Mouse (Mus musculus) thymus, postnatal 0 days (tissue): ENCODE measurements around the gene Il12b. TPM values are rescaled to one million over a fixed set of nuclear protein-coding genes. Genes with fewer than 3 reads are reported as not detected.
A peak's percentile ranks its signal among the peaks of the same experiment; 100 is the strongest.
"Not testable (repeated sequence)": the region's sequence is repeated elsewhere in the genome, so short reads cannot be mapped to it uniquely, and the experiment has no call there.

ENCODE experiments used
- DNase-seq: peaks from one replicate; pipeline ENCODE4 v3.0.0-alpha.2; 2015; ENCODE audit warnings: low spot score
- polyA plus RNA-seq: library from polyadenylated mRNA; unstranded; fragments of >200 nt; fragmentation: Nextera tagmentation; extraction: Ambion mirVana; gene quantifications from 2 replicates; pipeline ENCODE4 v1.2.1, GENCODE M21; 2015

The Il12b gene
- polyA plus RNA-seq, 1 experiment from 2014 or later: 3.8 TPM

- DNase-seq: no peak
Measured at GRCm38 (mm10) chr11:44410413-44410812, 10.6 kb downstream of the Il12b start.

GRCm38 (mm10) chr11:44412276-44412675, 12.4 kb downstream of the Il12b start:
- DNase-seq: peak; percentile 41

GRCm38 (mm10) chr11:44413371-44413770, 13.5 kb downstream of the Il12b start:
- DNase-seq: no peak

DNA sequence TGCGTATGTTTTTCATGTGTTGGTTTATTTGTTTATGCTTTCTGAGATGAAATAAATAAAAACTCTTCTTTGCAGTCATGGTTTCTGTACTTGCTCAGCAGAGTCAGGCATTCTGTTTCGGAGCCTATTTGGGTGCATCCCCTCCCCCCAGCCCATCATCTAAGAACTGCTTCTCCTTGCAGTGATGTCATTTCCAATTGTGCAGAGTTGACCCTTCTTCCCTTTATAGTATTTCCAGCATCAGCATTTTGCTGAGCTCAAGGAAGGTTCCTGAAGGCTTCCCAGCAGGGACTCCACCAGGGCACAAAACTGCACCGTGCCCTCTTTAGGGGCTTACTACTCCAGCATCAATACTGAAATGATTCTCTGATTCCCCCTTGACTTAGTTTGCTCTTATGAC, 14.7 kb downstream of the Il12b start:
- DNase-seq: no peak

- no peak for DNase-seq
Measured at GRCm38 (mm10) chr11:44417403-44417802, 17.5 kb downstream of the Il12b start.

GRCm38 (mm10) chr11:44422337-44423111, 22.7 kb downstream of the Il12b start:
- no peak for DNase-seq

GRCm38 (mm10) chr11:44423261-44423660, 23.4 kb downstream of the Il12b start:
- no peak for DNase-seq

DNA sequence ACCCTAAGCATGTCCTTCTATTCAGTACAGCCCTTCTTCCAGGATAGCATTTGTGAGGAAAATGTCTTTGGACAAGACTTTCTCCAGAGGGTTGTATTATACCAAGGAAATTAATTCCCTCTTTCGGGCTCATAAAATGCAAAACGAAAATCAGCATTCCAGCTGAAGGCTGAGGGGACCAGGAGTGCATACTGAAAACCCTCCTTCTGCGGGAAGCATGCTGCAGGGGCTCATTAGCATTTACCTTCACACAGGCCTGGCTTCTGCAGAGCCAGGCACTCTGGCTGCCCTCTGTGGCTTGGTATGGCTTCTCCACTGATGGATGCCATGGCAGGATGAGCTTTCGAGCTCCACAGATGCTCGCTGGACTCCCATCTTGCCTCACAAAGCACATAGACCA, 24.1 kb downstream of the Il12b start:
- DNase-seq: no peak

GRCm38 (mm10) chr11:44425006-44425405, 25.1 kb downstream of the Il12b start:
- DNase-seq: no peak

GRCm38 (mm10) chr11:44425626-44426025, 25.8 kb downstream of the Il12b start:
- no peak for DNase-seq

GRCm38 (mm10) chr11:44427951-44428350, 28.1 kb downstream of the Il12b start:
- DNase-seq: no peak

DNA sequence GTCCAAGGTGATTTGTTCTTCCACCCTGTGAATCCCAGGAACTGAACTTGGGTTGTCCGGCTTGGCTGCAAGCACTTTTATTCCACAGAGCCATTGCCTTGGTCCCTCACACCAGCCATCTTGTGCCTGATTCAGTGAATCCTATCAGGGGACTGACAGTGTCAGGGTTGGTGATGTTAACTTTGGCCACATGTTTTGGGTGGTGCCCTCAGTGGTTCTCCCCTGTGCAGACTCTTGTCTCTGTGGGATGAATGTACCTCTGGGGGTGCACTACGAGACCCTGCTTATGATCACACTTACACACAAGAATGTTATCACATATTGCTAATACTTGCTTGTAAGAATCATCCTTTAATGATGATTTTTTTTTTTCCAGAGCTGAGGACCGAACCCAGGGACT, 30.2 kb downstream of the Il12b start:
- DNase-seq: no peak

- no peak for DNase-seq
Measured at GRCm38 (mm10) chr11:44437786-44438185, 37.9 kb downstream of the Il12b start.

DNA sequence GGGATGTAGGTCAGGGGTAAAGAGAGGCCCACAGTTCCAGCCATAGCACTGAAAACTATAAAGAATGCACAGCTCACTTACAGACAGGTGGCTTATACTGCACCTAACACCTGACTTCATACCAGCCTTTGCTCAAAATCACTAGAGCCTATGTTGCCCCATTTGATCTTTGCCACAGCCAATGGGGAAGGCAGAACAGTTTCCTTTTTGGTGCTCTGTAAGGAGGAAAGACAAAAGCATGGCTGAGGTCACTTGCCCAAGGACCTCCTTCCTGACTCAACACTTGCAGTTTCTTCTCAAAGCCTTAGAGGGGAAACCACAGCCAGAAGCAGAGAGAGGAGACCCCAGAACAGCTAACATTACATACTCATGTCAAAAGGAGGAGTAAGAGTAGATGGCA, 51.2 kb downstream of the Il12b start:
- DNase-seq: peak; percentile 82

- not testable (repeated sequence) for DNase-seq
Measured at GRCm38 (mm10) chr11:44452016-44452415, 52.2 kb downstream of the Il12b start.

DNA sequence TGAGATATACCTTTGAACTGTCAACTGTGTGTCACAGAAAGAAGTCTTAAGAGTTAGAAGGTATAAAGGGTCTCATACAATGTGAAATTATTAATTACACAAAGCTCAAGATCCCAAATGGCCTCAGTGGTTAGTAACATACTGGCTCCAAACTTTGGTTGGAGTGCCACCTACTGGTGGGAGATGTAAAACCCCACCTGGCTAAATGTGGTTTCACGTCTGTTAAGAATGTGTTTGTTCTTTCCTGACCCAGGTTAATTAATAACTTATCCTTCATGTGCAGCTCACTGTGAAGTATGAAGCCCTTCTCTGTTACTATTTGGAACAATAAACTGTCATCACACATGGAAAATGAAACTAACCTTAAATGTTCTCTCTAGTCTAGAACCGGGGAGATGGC, 53.6 kb downstream of the Il12b start:
- DNase-seq: peak; percentile 71

- no peak for DNase-seq
Measured at GRCm38 (mm10) chr11:44461493-44461892, 61.6 kb downstream of the Il12b start.

Other genes with a start within 250 kb of the Il12b start
- gene Ublcp1, start 70.4 kb downstream of the Il12b start, polyA plus RNA-seq: 50.7 and 55.3 TPM in 2 replicates
- gene Rnf145, start 118.9 kb downstream of the Il12b start, polyA plus RNA-seq: 115 and 120 TPM in 2 replicates
- 3.9 and 4.1 TPM in 2 replicates for gene Ebf1, start 217.3 kb downstream of the Il12b start, polyA plus RNA-seq